Mouse (Mus musculus): ENCODE data around the gene Paxip1. TPM values are rescaled to one million over a fixed set of nuclear protein-coding genes. Genes with fewer than 3 reads are reported as not detected.

Gene Paxip1
- polyA plus RNA-seq, 1 experiment from 2014 or later = 29.5 TPM

- H3K9ac ChIP-seq = no peak overlapping the region
- H3K4me1 ChIP-seq (replicated peaks; ENCODE audit: control insufficient read depth, insufficient read depth, low read length) = peaks cover under 1% of the 10 kb centered on the region
- no peak; the same call in 1 of the 2 replicates for ATAC-seq (ENCODE audit: low FRiP score)
- no peaks in the 10 kb centered on the region for H3K9me3 ChIP-seq (ENCODE audit: control insufficient read depth, low read length)
- WGBS = 73% methylated on average over 8 of the region's 8 CpGs
- H3K27me3 ChIP-seq (ENCODE audit: control insufficient read depth, insufficient read depth, low read length) = no peaks in the 10 kb centered on the region
- H3K4me3 ChIP-seq (replicated peaks; ENCODE audit: low read length) = no peak overlapping the region
- H3K4me2 ChIP-seq (replicated peaks) = no peak overlapping the region
- peaks cover 3% of the 10 kb centered on the region; the same call in 1 of the 2 replicates for H3K36me3 ChIP-seq (replicated peaks; ENCODE audit: control insufficient read depth, insufficient read depth)
- no peak overlapping the region for H3K27ac ChIP-seq
- no peak for DNase-seq (ENCODE audit: low spot score)
These were observed 79.9 kb downstream of the Paxip1 start for GRCm38 (mm10) chr5:27711461-27712192.

GRCm38 (mm10) chr5:27708209-27708608 is 83.3 kb downstream of the Paxip1 start:
- H3K36me3 ChIP-seq (replicated peaks; ENCODE audit: control insufficient read depth, insufficient read depth) = peaks cover 10% of the 10 kb centered on the region; the same call in 1 of the 2 replicates
- H3K9me3 ChIP-seq (ENCODE audit: control insufficient read depth, low read length) = no peaks in the 10 kb centered on the region
- no peak overlapping the region for H3K9ac ChIP-seq
- DNase-seq (ENCODE audit: low spot score) (no peak), ATAC-seq (ENCODE audit: low FRiP score) (no peak; the same call in 1 of the 2 replicates)
- H3K27me3 ChIP-seq (ENCODE audit: control insufficient read depth, insufficient read depth, low read length) = no peaks in the 10 kb centered on the region
- no peak overlapping the region for H3K27ac ChIP-seq
- no peak overlapping the region for H3K4me3 ChIP-seq (replicated peaks; ENCODE audit: low read length)
- peaks cover 5% of the 10 kb centered on the region for H3K4me1 ChIP-seq (replicated peaks; ENCODE audit: control insufficient read depth, insufficient read depth, low read length)
- 34% methylated on average over 6 of the region's 6 CpGs for WGBS
- no peak overlapping the region for H3K4me2 ChIP-seq (replicated peaks)

- no peak overlapping the region for H3K27ac ChIP-seq
- DNase-seq (ENCODE audit: low spot score) (no peak), ATAC-seq (ENCODE audit: low FRiP score) (no peak)
- peaks cover 10% of the 10 kb centered on the region; the same call in 1 of the 2 replicates for H3K36me3 ChIP-seq (replicated peaks; ENCODE audit: control insufficient read depth, insufficient read depth)
- peaks cover 5% of the 10 kb centered on the region for H3K4me1 ChIP-seq (replicated peaks; ENCODE audit: control insufficient read depth, insufficient read depth, low read length)
- no peaks in the 10 kb centered on the region for H3K9me3 ChIP-seq (ENCODE audit: control insufficient read depth, low read length)
- no peak overlapping the region for H3K4me2 ChIP-seq (replicated peaks)
- no peak overlapping the region for H3K4me3 ChIP-seq (replicated peaks; ENCODE audit: low read length)
- no peaks in the 10 kb centered on the region for H3K27me3 ChIP-seq (ENCODE audit: control insufficient read depth, insufficient read depth, low read length)
- no peak overlapping the region for H3K9ac ChIP-seq
These were observed 84.2 kb downstream of the Paxip1 start for GRCm38 (mm10) chr5:27707283-27707682.

- H3K9me3 ChIP-seq (ENCODE audit: control insufficient read depth, low read length) = no peaks in the 10 kb centered on the region
- H3K27ac ChIP-seq = no peak overlapping the region
- DNase-seq (ENCODE audit: low spot score) (no peak), ATAC-seq (ENCODE audit: low FRiP score) (no peak)
- no peak overlapping the region for H3K4me2 ChIP-seq (replicated peaks)
- H3K9ac ChIP-seq = no peak overlapping the region
- peaks cover 5% of the 10 kb centered on the region for H3K4me1 ChIP-seq (replicated peaks; ENCODE audit: control insufficient read depth, insufficient read depth, low read length)
- no peak overlapping the region for H3K4me3 ChIP-seq (replicated peaks; ENCODE audit: low read length)
- no peaks in the 10 kb centered on the region for H3K27me3 ChIP-seq (ENCODE audit: control insufficient read depth, insufficient read depth, low read length)
- 26% methylated on average over 6 of the region's 6 CpGs for WGBS
- H3K36me3 ChIP-seq (replicated peaks; ENCODE audit: control insufficient read depth, insufficient read depth) = peaks cover 12% of the 10 kb centered on the region; the same call in 1 of the 2 replicates
These were observed 84.9 kb downstream of the Paxip1 start for GRCm38 (mm10) chr5:27706551-27706950.

GRCm38 (mm10) chr5:27705020-27705419 is 86.5 kb downstream of the Paxip1 start:
- ATAC-seq (ENCODE audit: low FRiP score) = no peak
- Histone ChIP-seq H3K4me3 (replicated peaks; ENCODE audit: low read length) (no peak overlapping the region), H3K27ac (no peak overlapping the region), H3K4me1 (replicated peaks; ENCODE audit: control insufficient read depth, insufficient read depth, low read length) (peaks cover 5% of the 10 kb centered on the region), H3K4me2 (replicated peaks) (no peak overlapping the region), H3K9me3 (ENCODE audit: control insufficient read depth, low read length) (no peaks in the 10 kb centered on the region), H3K9ac (no peak overlapping the region), H3K36me3 (replicated peaks; ENCODE audit: control insufficient read depth, insufficient read depth) (peaks cover 13% of the 10 kb centered on the region; the same call in 1 of the 2 replicates), H3K27me3 (ENCODE audit: control insufficient read depth, insufficient read depth, low read length) (no peaks in the 10 kb centered on the region)
- no peak for DNase-seq (ENCODE audit: low spot score)

GRCm38 (mm10) chr5:27702482-27702881 is 89.0 kb downstream of the Paxip1 start:
- no peak overlapping the region for H3K27ac ChIP-seq
- peaks cover 5% of the 10 kb centered on the region; the same call in 1 of the 2 replicates for H3K4me1 ChIP-seq (replicated peaks; ENCODE audit: control insufficient read depth, insufficient read depth, low read length)
- WGBS = 65% methylated on average over 6 of the region's 6 CpGs
- H3K27me3 ChIP-seq (ENCODE audit: control insufficient read depth, insufficient read depth, low read length) = no peaks in the 10 kb centered on the region
- DNase-seq (ENCODE audit: low spot score) = no peak
- no peak overlapping the region for H3K4me3 ChIP-seq (replicated peaks; ENCODE audit: low read length)
- H3K9me3 ChIP-seq (ENCODE audit: control insufficient read depth, low read length) = no peaks in the 10 kb centered on the region
- no peak for ATAC-seq (ENCODE audit: low FRiP score)
- no peak overlapping the region for H3K9ac ChIP-seq
- no peak overlapping the region for H3K4me2 ChIP-seq (replicated peaks)
- H3K36me3 ChIP-seq (replicated peaks; ENCODE audit: control insufficient read depth, insufficient read depth) = peaks cover 13% of the 10 kb centered on the region; the same call in 1 of the 2 replicates

Other genes starting within 250 kb of the Paxip1 start
- gene Htr5a, start 50.5 kb upstream of the Paxip1 start, polyA plus RNA-seq (2014; fragmentation: Nextera tagmentation; extraction: Ambion mirVana) = 1.7 and 1.8 TPM in 2 replicates

All from hindbrain, embryonic 14.5 days (tissue).